Mouse (Mus musculus): Measurements from ENCODE around the gene Nxph3. TPM values are rescaled to one million over a fixed set of nuclear protein-coding genes. Genes with fewer than 3 reads are reported as not detected.

Gene Nxph3
- polyA plus RNA-seq, 1 experiment from 2014 or later = 0.66 TPM

- 66% methylated on average over 10 of the region's 10 CpGs for WGBS
- DNase-seq (ENCODE audit: low spot score) (no peak), ATAC-seq (ENCODE audit: insufficient read depth, low FRiP score, low TSS enrichment) (no peak)
- Histone ChIP-seq H3K9ac (ENCODE audit: low read length) (no peak overlapping the region), H3K4me2 (ENCODE audit: low read depth) (no peak overlapping the region), H3K36me3 (ENCODE audit: control insufficient read depth, insufficient read depth, low read length) (no peaks in the 10 kb centered on the region), H3K4me3 (ENCODE audit: low read depth, low read length) (no peak overlapping the region), H3K27ac (ENCODE audit: low read depth, low read length) (no peak overlapping the region), H3K27me3 (ENCODE audit: control insufficient read depth, insufficient read depth, low read length) (no peaks in the 10 kb centered on the region), H3K9me3 (ENCODE audit: control insufficient read depth, low read length) (no peaks in the 10 kb centered on the region), H3K4me1 (ENCODE audit: control insufficient read depth, insufficient read depth, low read length) (peaks cover under 1% of the 10 kb centered on the region; the same call in 1 of the 2 replicates)
These were observed 31.8 kb upstream of the Nxph3 start for GRCm38 (mm10) chr11:95546021-95546782.

DNA sequence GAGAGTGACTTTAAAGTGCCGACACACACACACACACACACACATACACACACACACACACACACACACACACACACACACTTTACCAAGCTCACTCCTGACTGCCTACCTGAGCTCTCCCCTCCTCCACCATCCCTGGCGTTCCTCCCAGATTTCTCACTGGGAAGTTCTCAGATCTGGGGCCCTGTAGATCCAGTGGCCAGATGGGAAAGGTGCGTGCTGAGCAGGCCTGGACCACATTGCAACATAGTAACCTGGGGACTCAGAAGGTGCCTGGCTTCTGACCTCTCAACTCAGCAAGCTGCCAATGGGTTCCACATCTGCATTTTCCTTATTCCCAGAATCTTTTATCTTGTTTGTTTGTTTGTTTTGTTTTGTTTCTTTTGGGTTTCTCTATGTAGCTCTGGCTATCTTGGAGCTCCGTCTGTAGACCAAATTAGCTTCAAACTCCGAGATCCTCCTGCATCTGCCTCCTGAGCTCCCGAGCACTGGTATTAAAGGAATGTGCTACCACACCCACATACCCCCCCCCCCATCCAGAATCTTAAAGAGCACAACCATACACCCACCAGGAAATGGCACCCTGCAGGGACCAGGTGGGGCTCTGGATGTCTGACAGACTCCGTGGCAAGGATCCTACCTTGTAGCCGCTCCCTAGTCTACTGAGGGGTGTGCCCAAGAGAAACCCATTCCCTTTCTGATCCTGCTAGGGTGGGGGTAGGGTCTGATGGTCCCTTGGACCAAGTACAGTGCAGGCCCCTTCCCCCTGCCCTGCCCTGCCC, 30.4 kb upstream of the Nxph3 start:
- Histone ChIP-seq H3K4me1 (ENCODE audit: control insufficient read depth, insufficient read depth, low read length) (peaks cover 3% of the 10 kb centered on the region; the same call in 1 of the 2 replicates), H3K27me3 (ENCODE audit: control insufficient read depth, insufficient read depth, low read length) (no peaks in the 10 kb centered on the region), H3K4me2 (ENCODE audit: low read depth) (no peak overlapping the region), H3K27ac (ENCODE audit: low read depth, low read length) (no peak overlapping the region), H3K9ac (ENCODE audit: low read length) (no peak overlapping the region), H3K4me3 (ENCODE audit: low read depth, low read length) (no peak overlapping the region), H3K36me3 (ENCODE audit: control insufficient read depth, insufficient read depth, low read length) (no peaks in the 10 kb centered on the region), H3K9me3 (ENCODE audit: control insufficient read depth, low read length) (no peaks in the 10 kb centered on the region)
- 88% methylated on average over 8 of the region's 8 CpGs for WGBS
- DNase-seq (ENCODE audit: low spot score) (no peak), ATAC-seq (ENCODE audit: insufficient read depth, low FRiP score, low TSS enrichment) (no peak)

- peaks cover 5% of the 10 kb centered on the region; the same call in 1 of the 2 replicates for H3K4me1 ChIP-seq (ENCODE audit: control insufficient read depth, insufficient read depth, low read length)
- no peak overlapping the region for H3K27ac ChIP-seq (ENCODE audit: low read depth, low read length)
- H3K4me2 ChIP-seq (ENCODE audit: low read depth) = no peak overlapping the region
- no peaks in the 10 kb centered on the region for H3K9me3 ChIP-seq (ENCODE audit: control insufficient read depth, low read length)
- no peak overlapping the region for H3K4me3 ChIP-seq (ENCODE audit: low read depth, low read length)
- ATAC-seq (ENCODE audit: insufficient read depth, low FRiP score, low TSS enrichment) (no peak), DNase-seq (ENCODE audit: low spot score) (no peak)
- no peaks in the 10 kb centered on the region for H3K36me3 ChIP-seq (ENCODE audit: control insufficient read depth, insufficient read depth, low read length)
- H3K27me3 ChIP-seq (ENCODE audit: control insufficient read depth, insufficient read depth, low read length) = no peaks in the 10 kb centered on the region
- H3K9ac ChIP-seq (ENCODE audit: low read length) = no peak overlapping the region
- WGBS = 33% methylated on average over 18 of the region's 18 CpGs
These were observed 26.4 kb upstream of the Nxph3 start for GRCm38 (mm10) chr11:95540637-95541385.

GRCm38 (mm10) chr11:95538378-95539104, 24.2 kb upstream of the Nxph3 start:
- WGBS = 75% methylated on average over 15 of the region's 15 CpGs
- no peak for ATAC-seq (ENCODE audit: insufficient read depth, low FRiP score, low TSS enrichment)
- H3K9ac ChIP-seq (ENCODE audit: low read length) = no peak overlapping the region

DNA sequence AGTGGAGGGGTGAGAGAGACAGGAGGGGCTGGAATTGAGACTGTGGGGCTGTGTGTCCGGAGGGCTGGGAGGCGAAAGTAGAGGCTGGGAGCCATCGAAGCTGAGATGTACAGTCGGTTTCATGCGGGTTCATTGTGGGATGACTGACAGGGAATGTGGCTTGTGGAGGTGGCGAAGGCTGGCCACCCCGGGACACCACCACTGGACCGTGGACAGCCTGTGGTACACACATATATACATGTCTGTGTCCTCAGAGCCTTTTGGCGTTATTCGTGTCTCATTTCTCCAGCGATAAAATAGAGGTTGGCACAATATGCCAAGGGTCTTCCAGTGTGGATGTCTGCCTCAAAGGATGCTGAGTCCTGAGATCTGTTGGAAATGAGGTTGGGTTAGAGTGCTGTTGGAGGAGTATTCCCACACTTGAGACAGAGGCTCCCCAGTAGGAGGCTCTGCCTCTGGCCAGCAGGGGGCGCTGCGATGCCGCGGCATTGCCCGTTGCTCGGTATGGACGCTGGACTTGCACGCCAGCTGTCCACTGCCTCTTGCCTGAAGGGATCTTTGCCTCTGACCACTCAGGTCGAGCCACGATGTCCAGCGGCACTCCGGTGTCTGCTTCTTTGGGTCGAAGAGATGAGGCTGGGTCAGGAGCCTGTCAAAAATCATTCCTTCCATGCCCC, 19.3 kb upstream of the Nxph3 start:
- DNase-seq (ENCODE audit: low spot score) (peak; percentile 91), ATAC-seq (ENCODE audit: insufficient read depth, low FRiP score, low TSS enrichment) (0 out of 2 replicates have a peak, but pooled peaks have one; percentile 67)
- Histone ChIP-seq H3K4me1 (ENCODE audit: control insufficient read depth, insufficient read depth, low read length) (0 out of 2 replicates have a peak, but pooled peaks cover 3% of the 10 kb centered on the region), H3K4me3 (ENCODE audit: low read depth, low read length) (no peak overlapping the region), H3K27ac (ENCODE audit: low read depth, low read length) (no peak overlapping the region), H3K4me2 (ENCODE audit: low read depth) (peak overlapping the region; percentile 17; the same call in 1 of the 2 replicates), H3K27me3 (ENCODE audit: control insufficient read depth, insufficient read depth, low read length) (no peaks in the 10 kb centered on the region), H3K9ac (ENCODE audit: low read length) (no peak overlapping the region), H3K9me3 (ENCODE audit: control insufficient read depth, low read length) (no peaks in the 10 kb centered on the region), H3K36me3 (ENCODE audit: control insufficient read depth, insufficient read depth, low read length) (no peaks in the 10 kb centered on the region)
- WGBS = 22% methylated on average over 24 of the region's 24 CpGs

More at GRCm38 (mm10) chr11:95538378-95539104, 24.2 kb upstream of the Nxph3 start:
- no peaks in the 10 kb centered on the region for H3K9me3 ChIP-seq (ENCODE audit: control insufficient read depth, low read length)
- H3K36me3 ChIP-seq (ENCODE audit: control insufficient read depth, insufficient read depth, low read length) = no peaks in the 10 kb centered on the region
- no peak overlapping the region for H3K4me2 ChIP-seq (ENCODE audit: low read depth)
- no peak overlapping the region for H3K4me3 ChIP-seq (ENCODE audit: low read depth, low read length)
- H3K4me1 ChIP-seq (ENCODE audit: control insufficient read depth, insufficient read depth, low read length) = peaks cover 5% of the 10 kb centered on the region; the same call in 1 of the 2 replicates
- H3K27me3 ChIP-seq (ENCODE audit: control insufficient read depth, insufficient read depth, low read length) = no peaks in the 10 kb centered on the region
- H3K27ac ChIP-seq (ENCODE audit: low read depth, low read length) = no peak overlapping the region
- peak; percentile 35 for DNase-seq (ENCODE audit: low spot score)

DNA sequence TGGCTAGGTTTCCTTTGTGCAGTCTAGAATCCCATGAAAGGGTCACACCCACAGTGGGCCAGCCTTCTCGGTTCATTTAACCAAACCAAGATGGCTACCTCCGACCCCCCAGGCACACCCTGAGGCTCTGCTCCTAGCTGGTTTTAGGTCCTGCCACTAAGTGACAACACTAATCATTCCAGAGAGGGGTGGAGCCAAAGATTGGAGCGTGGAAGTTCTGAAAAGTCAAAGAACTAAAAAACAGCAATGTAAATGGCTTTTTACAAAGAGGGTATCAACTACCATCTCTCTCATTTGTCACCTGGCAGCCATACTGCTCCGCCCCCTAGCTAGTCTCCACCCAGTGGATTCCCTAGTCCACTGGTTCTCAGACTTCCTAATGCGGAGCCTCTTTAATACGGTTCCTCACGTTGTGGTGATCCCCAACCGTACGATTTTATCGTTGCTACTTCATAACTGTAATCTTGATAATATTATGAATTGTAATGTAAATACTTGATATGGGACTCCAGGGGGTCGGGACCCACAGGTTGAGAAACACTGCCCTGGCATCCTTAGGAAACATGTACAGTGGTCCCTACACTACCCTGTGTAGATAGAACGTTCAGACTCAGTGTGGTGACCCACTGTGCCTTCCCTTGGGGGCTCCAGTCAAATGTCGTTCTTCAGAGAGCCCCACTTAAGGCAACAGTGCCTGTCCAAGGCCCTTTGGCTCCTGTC, 18.1 kb upstream of the Nxph3 start:
- H3K9me3 ChIP-seq (ENCODE audit: control insufficient read depth, low read length) = no peaks in the 10 kb centered on the region
- H3K27me3 ChIP-seq (ENCODE audit: control insufficient read depth, insufficient read depth, low read length) = no peaks in the 10 kb centered on the region
- no peaks in the 10 kb centered on the region for H3K36me3 ChIP-seq (ENCODE audit: control insufficient read depth, insufficient read depth, low read length)
- H3K4me2 ChIP-seq (ENCODE audit: low read depth) = no peak overlapping the region
- H3K4me3 ChIP-seq (ENCODE audit: low read depth, low read length) = no peak overlapping the region
- peak; percentile 8 for DNase-seq (ENCODE audit: low spot score)
- WGBS = 76% methylated on average over 13 of the region's 13 CpGs
- H3K4me1 ChIP-seq (ENCODE audit: control insufficient read depth, insufficient read depth, low read length) = no peaks in the 10 kb centered on the region
- H3K27ac ChIP-seq (ENCODE audit: low read depth, low read length) = no peak overlapping the region
- ATAC-seq (ENCODE audit: insufficient read depth, low FRiP score, low TSS enrichment) = no peak
- no peak overlapping the region for H3K9ac ChIP-seq (ENCODE audit: low read length)

- 82% methylated on average over 3 of the region's 3 CpGs for WGBS
- Histone ChIP-seq H3K4me1 (ENCODE audit: control insufficient read depth, insufficient read depth, low read length) (no peaks in the 10 kb centered on the region), H3K9ac (ENCODE audit: low read length) (no peak overlapping the region), H3K4me3 (ENCODE audit: low read depth, low read length) (no peak overlapping the region), H3K4me2 (ENCODE audit: low read depth) (no peak overlapping the region), H3K36me3 (ENCODE audit: control insufficient read depth, insufficient read depth, low read length) (no peaks in the 10 kb centered on the region), H3K9me3 (ENCODE audit: control insufficient read depth, low read length) (no peaks in the 10 kb centered on the region), H3K27ac (ENCODE audit: low read depth, low read length) (no peak overlapping the region), H3K27me3 (ENCODE audit: control insufficient read depth, insufficient read depth, low read length) (no peaks in the 10 kb centered on the region)
- ATAC-seq (ENCODE audit: insufficient read depth, low FRiP score, low TSS enrichment) (no peak), DNase-seq (ENCODE audit: low spot score) (no peak)
These were observed 13.9 kb upstream of the Nxph3 start for GRCm38 (mm10) chr11:95528231-95528630.

All from neural tube, embryonic 11.5 days (tissue).